Mouse (Mus musculus): ENCODE measurements at regions not wholly inside any gene's neighbourhood (a gene's known extent, or its start where the extent isn't known, plus 50 kb on each side); places are given as distances from the start of the nearest gene placed in this dataset.

GRCm38 (mm10) chr15:36919209-36919608 lies 88.4 kb downstream of the Zfp706 start:
- Histone ChIP-seq H3K4me3 (ENCODE audit: low read depth, low read length) (no peak overlapping the region), H3K36me3 (ENCODE audit: insufficient read depth) (no peaks in the 10 kb centered on the region), H3K9me3 (ENCODE audit: low read length) (no peaks in the 10 kb centered on the region), H3K4me1 (ENCODE audit: insufficient read depth) (no peaks in the 10 kb centered on the region), H3K27ac (ENCODE audit: low read depth, low read length) (no peak overlapping the region), H3K9ac (no peak overlapping the region), H3K27me3 (ENCODE audit: insufficient read depth, low read length) (no peaks in the 10 kb centered on the region), H3K4me2 (ENCODE audit: low read depth) (no peak overlapping the region)
- no peak for TF ChIP-seq CTCF (IDR thresholded peaks at IDR 0.05; ENCODE audit: low read depth)
- no peak for DNase-seq
- ATAC-seq: no peak
- WGBS: 91% methylated on average over 4 of the region's 4 CpGs

DNA sequence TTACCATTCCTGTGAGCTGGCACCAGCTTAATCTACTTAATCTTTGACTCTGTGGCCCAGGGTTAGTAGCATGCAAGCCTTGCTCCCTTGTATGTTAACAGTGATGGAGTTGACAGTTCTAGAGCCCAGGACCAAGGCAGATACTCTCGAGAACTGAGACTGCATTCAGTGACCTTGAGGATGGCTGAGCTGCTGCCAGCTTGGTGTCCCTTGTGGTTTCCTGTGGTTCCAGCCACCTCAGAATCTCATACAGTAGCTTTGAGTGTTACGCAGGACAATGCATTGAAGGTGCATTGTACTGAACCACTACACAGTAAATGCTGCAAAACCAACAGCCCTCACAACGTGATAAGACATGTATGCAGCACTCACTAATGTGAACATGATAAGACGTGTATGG lies 90.6 kb downstream of the Zfp706 start:
- ATAC-seq (no peak), DNase-seq (no peak)
- no peak overlapping the region for H3K9ac ChIP-seq
- 81% methylated on average over 4 of the region's 4 CpGs for WGBS
- no peaks in the 10 kb centered on the region for H3K4me1 ChIP-seq (ENCODE audit: insufficient read depth)
- no peak overlapping the region for H3K4me2 ChIP-seq (ENCODE audit: low read depth)
- TF ChIP-seq CTCF (IDR thresholded peaks at IDR 0.05; ENCODE audit: low read depth): no peak
- H3K36me3 ChIP-seq (ENCODE audit: insufficient read depth): no peaks in the 10 kb centered on the region
- H3K27ac ChIP-seq (ENCODE audit: low read depth, low read length): no peak overlapping the region
- H3K4me3 ChIP-seq (ENCODE audit: low read depth, low read length): no peak overlapping the region
- H3K27me3 ChIP-seq (ENCODE audit: insufficient read depth, low read length): no peaks in the 10 kb centered on the region
- no peaks in the 10 kb centered on the region for H3K9me3 ChIP-seq (ENCODE audit: low read length)

DNA sequence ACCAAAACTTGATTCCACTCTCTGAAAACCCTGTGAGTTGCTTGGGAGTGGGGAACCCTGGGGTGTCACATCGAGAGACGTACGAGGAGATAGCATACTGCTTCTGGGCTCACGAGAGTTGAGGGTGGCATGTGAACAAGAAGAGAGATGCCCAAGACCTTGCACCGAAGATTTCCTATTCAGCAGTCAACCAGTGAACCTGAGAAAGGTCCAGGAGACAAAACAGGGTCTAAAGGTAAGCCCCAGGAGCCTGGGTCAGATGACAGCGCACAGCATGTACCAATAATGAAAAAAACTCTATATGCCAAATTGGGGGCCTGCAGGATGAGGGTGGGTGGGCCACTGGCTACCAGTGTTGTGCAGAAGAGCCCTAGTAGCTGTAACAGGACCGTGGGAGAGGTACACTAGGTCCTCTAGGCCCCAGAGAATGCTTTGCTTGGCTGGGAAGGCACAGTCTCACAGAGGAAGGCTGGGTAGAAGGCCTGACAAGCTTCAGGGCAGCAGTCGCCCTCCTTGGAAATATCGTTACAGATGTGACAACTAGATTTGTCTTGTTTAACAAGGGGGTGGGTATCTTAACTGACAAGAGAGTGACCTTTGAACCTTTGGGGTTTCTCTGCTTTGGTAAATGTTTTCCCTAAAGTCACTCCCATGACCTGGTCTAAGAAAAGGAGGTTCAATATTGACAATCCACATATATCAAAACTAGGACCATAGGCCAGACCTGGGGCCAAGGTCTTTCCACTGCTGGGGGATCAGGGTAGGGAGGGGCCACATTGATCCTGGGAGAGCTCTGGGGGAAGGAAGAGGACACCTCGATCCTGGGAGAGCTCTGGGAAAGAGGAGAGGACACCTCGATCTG lies 93.1 kb downstream of the Zfp706 start:
- no peak for TF ChIP-seq CTCF (IDR thresholded peaks at IDR 0.05; ENCODE audit: low read depth)
- H3K4me3 ChIP-seq (ENCODE audit: low read depth, low read length): no peak overlapping the region
- H3K27ac ChIP-seq (ENCODE audit: low read depth, low read length): no peak overlapping the region
- no peaks in the 10 kb centered on the region for H3K36me3 ChIP-seq (ENCODE audit: insufficient read depth)
- H3K27me3 ChIP-seq (ENCODE audit: insufficient read depth, low read length): no peaks in the 10 kb centered on the region
- H3K4me1 ChIP-seq (ENCODE audit: insufficient read depth): no peaks in the 10 kb centered on the region
- H3K4me2 ChIP-seq (ENCODE audit: low read depth): no peak overlapping the region
- no peak overlapping the region for H3K9ac ChIP-seq
- no peak for DNase-seq
- no peak for ATAC-seq
- H3K9me3 ChIP-seq (ENCODE audit: low read length): no peaks in the 10 kb centered on the region
- 87% methylated on average over 11 of the region's 11 CpGs for WGBS

- Histone ChIP-seq H3K4me2 (ENCODE audit: low read depth) (no peak overlapping the region), H3K9me3 (ENCODE audit: low read length) (no peaks in the 10 kb centered on the region), H3K9ac (no peak overlapping the region), H3K27me3 (ENCODE audit: insufficient read depth, low read length) (no peaks in the 10 kb centered on the region), H3K36me3 (ENCODE audit: insufficient read depth) (no peaks in the 10 kb centered on the region), H3K4me1 (ENCODE audit: insufficient read depth) (no peaks in the 10 kb centered on the region), H3K4me3 (ENCODE audit: low read depth, low read length) (no peak overlapping the region), H3K27ac (ENCODE audit: low read depth, low read length) (no peak overlapping the region)
- 92% methylated on average over 7 of the region's 7 CpGs for WGBS
- no peak for TF ChIP-seq CTCF (IDR thresholded peaks at IDR 0.05; ENCODE audit: low read depth)
- no peak for ATAC-seq
- no peak for DNase-seq
Measured at GRCm38 (mm10) chr15:36913308-36913707, 94.3 kb downstream of the Zfp706 start.

DNA sequence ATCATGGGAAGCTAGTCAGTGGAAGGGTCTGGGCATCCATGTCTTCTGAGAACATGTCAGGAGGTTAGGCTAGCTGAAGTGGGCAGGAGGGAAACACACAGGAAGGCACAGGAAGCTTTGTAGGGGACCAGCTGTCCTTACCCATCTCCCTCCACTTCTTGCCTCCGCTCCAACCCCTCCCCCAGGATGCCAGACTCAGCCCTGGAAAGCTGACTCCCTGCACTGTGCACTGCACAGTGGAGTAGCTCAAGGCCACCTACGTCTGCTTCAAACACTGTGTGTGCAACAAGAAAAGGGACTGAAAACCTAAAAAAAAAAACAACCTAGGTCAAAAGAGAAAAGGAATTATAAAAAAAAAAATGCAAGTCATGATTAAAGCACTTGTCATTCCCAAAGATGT lies 97.3 kb downstream of the Zfp706 start:
- WGBS: 79% methylated on average over 2 of the region's 2 CpGs
- ATAC-seq: no peak
- no peaks in the 10 kb centered on the region for H3K27me3 ChIP-seq (ENCODE audit: insufficient read depth, low read length)
- no peak overlapping the region for H3K4me3 ChIP-seq (ENCODE audit: low read depth, low read length)
- no peaks in the 10 kb centered on the region for H3K36me3 ChIP-seq (ENCODE audit: insufficient read depth)
- no peak overlapping the region for H3K9ac ChIP-seq
- no peak for DNase-seq
- no peak for TF ChIP-seq CTCF (IDR thresholded peaks at IDR 0.05; ENCODE audit: low read depth)
- H3K4me1 ChIP-seq (ENCODE audit: insufficient read depth): no peaks in the 10 kb centered on the region
- H3K27ac ChIP-seq (ENCODE audit: low read depth, low read length): no peak overlapping the region
- H3K4me2 ChIP-seq (ENCODE audit: low read depth): no peak overlapping the region
- no peaks in the 10 kb centered on the region for H3K9me3 ChIP-seq (ENCODE audit: low read length)

DNA sequence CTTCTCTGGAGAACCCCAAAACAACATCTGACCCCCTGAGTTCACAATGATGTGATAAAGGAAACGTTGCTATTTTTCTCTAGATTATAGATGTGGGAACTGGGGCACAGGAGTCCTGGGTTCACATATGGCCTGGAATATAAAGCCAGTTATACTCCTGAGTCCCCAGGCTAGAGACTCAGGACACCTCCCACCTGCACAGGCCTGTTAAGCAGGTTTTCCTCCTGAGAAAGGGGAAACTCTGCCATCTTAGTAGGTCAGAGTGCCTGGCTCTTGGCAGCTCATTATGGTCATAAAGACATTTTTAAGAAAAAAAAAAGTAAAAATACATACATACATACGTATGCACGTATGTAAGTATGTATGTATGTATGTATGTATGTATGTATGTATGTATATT lies 98.1 kb downstream of the Zfp706 start:
- Histone ChIP-seq H3K9me3 (ENCODE audit: low read length) (no peaks in the 10 kb centered on the region), H3K4me1 (ENCODE audit: insufficient read depth) (no peaks in the 10 kb centered on the region), H3K4me3 (ENCODE audit: low read depth, low read length) (no peak overlapping the region), H3K4me2 (ENCODE audit: low read depth) (no peak overlapping the region), H3K27me3 (ENCODE audit: insufficient read depth, low read length) (no peaks in the 10 kb centered on the region), H3K9ac (no peak overlapping the region), H3K27ac (ENCODE audit: low read depth, low read length) (no peak overlapping the region), H3K36me3 (ENCODE audit: insufficient read depth) (no peaks in the 10 kb centered on the region)
- no peak for DNase-seq
- no peak for TF ChIP-seq CTCF (IDR thresholded peaks at IDR 0.05; ENCODE audit: low read depth)
- no peak for ATAC-seq
- 86% methylated on average over 3 of the region's 3 CpGs for WGBS

DNA sequence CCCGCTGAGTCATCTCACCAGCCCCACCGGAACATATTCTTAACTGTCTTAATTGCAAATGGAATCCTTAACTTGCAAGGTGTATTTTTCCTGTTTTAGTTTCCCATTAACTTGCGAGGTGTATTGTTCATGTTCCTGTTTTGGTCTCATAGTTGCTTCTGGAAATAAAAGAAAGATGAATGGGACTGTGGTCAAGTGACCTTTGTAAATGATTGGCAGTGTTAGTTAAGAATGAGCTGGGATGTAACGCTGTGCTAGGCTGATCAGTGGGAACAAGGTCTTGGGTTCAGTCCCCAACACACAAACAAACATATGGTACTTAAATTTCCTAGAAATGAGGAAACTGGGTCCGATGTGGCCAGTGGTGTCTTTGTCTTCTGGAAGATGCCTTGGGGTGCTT lies 100.8 kb downstream of the Zfp706 start:
- DNase-seq (no peak), ATAC-seq (no peak)
- no peak for TF ChIP-seq CTCF (IDR thresholded peaks at IDR 0.05; ENCODE audit: low read depth)
- Histone ChIP-seq H3K4me2 (ENCODE audit: low read depth) (no peak overlapping the region), H3K27ac (ENCODE audit: low read depth, low read length) (no peak overlapping the region), H3K9me3 (ENCODE audit: low read length) (no peaks in the 10 kb centered on the region), H3K9ac (no peak overlapping the region), H3K4me1 (ENCODE audit: insufficient read depth) (peaks cover 6% of the 10 kb centered on the region; the same call in 1 of the 2 replicates), H3K36me3 (ENCODE audit: insufficient read depth) (no peaks in the 10 kb centered on the region), H3K27me3 (ENCODE audit: insufficient read depth, low read length) (no peaks in the 10 kb centered on the region), H3K4me3 (ENCODE audit: low read depth, low read length) (no peak overlapping the region)
- 88% methylated on average over 5 of the region's 5 CpGs for WGBS

All from forebrain, postnatal 0 days (tissue).